Comparison of ENCODE assay signal across 9 mouse cellular contexts in the genomic region with DNA sequence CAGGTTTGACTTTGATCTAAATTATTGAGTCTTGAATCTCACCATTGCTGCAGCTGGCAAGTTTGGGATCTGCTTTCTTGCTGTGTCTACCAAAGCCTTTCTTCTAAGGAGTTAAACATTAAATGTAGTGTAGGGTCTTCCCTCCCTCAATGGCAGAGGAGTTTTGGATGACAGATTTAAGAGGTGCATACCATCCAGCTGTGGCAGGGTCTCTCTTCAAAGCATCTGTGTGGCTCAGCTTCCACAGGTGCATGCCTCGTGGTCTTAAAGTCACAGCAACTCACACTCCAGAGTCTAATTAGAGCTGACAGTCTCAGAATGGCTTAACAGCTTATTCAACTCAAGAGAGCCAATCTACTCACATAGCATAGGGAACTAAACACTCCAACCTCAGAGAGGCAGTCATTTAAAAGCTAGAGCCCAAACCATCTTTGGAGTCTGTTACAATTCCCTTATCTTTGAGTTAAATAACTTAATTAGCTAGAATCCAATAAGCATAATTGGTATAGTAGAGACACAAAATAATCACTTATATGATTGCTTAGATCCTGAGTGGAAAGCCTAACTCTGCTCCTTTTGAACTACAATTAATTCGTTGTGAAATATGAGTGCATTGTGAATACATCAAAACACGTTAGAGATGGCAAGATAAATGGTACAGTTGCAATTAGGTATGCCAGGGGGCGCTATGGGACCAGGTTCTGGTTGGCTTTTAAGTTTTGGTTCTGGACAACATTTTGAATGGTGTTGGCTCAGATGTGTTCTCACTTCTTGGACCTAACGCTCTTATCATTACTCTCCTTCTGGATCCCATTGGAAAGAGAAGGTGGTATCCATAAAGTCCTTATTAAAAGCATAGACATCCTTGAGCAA. TPM values are rescaled to one million over a fixed set of nuclear protein-coding genes. Genes with fewer than 3 reads are reported as not detected.
DNase-seq lines count a peak whose midpoint lies in the region; ATAC-seq and TF ChIP-seq lines count a peak whose summit lies in the region.
"Had no signal": no experiment of that assay in that cellular context is flagged by ENCODE, and none has a peak within 500 bp of the region (broad histone marks: within the 10 kb centered on the region; RNA-seq: fewer than 3 reads in every experiment).

No protein-coding gene starts in this region.

- DNase-seq in intestine, embryonic 14.5 days (ENCODE audit: low spot score): peak; percentile 52
- peak; percentile 44 for DNase-seq in c-Kit-negative CD71-positive TER-119-positive erythroid progenitor cells, embryonic 14.5 days (ENCODE audit: low read depth, low spot score)
- peak; percentile 7 to 37 for DNase-seq in heart, adult 9 months (ENCODE audit: low spot score in 2 of 2)
- DNase-seq in lung, adult 18-20 months: peak; percentile 52 to 71
- peak; percentile 90 for DNase-seq in splenic B cell, adult 2 months (ENCODE audit: low read depth, low spot score)

- no peaks in the 10 kb centered on the region for H3K4me1 ChIP-seq in intestine, embryonic 14.5 days (replicated peaks; ENCODE audit: control insufficient read depth, insufficient read depth, low read length)
- H3K4me1 ChIP-seq in intestine, embryonic 15.5 days (replicated peaks): no peaks in the 10 kb centered on the region
- H3K4me1 ChIP-seq in ES-Bruce4 (ENCODE audit: control insufficient read depth, insufficient read depth, low read length): no peaks in the 10 kb centered on the region
- H3K4me1 ChIP-seq in midbrain, embryonic 15.5 days: peaks cover under 1% of the 10 kb centered on the region
- H3K4me1 ChIP-seq: stomach, embryonic 15.5 days had no signal

- WGBS in intestine, embryonic 14.5 days: 38% methylated on average over 5 of the region's 5 CpGs
- WGBS in intestine, embryonic 15.5 days: 42% methylated on average over 5 of the region's 5 CpGs
- WGBS in midbrain, embryonic 15.5 days: 36% methylated on average over 5 of the region's 5 CpGs

- no peak for TF ChIP-seq EP300 in ES-Bruce4 (IDR thresholded peaks at IDR 0.05; ENCODE audit: insufficient read depth, low read depth, low read length)

- H3K36me3 ChIP-seq in intestine, embryonic 14.5 days (ENCODE audit: control insufficient read depth, insufficient read depth, low read length): no peaks in the 10 kb centered on the region
- H3K36me3 ChIP-seq in intestine, embryonic 15.5 days: no peaks in the 10 kb centered on the region
- no peaks in the 10 kb centered on the region for H3K36me3 ChIP-seq in ES-Bruce4 (ENCODE audit: control insufficient read depth, insufficient read depth, low read length, poor library complexity, severe bottlenecking)
- H3K36me3 ChIP-seq in splenic B cell, adult 2 months (ENCODE audit: control insufficient read depth, insufficient read depth, low read length, poor library complexity, severe bottlenecking): no peaks in the 10 kb centered on the region
- H3K36me3 ChIP-seq in midbrain, embryonic 15.5 days (replicated peaks): no peaks in the 10 kb centered on the region
- H3K36me3 ChIP-seq: stomach, embryonic 15.5 days had no signal

- no peak overlapping the region for H3K4me3 ChIP-seq in intestine, embryonic 14.5 days (ENCODE audit: low read depth, low read length)
- no peak overlapping the region for H3K4me3 ChIP-seq in intestine, embryonic 15.5 days (replicated peaks)
- no peak overlapping the region for H3K4me3 ChIP-seq in ES-Bruce4 (ENCODE audit: low read depth, low read length)
- no peak overlapping the region for H3K4me3 ChIP-seq in midbrain, embryonic 15.5 days
- H3K4me3 ChIP-seq: stomach, embryonic 15.5 days had no signal

- no peak overlapping the region for H3K9ac ChIP-seq in intestine, embryonic 14.5 days (ENCODE audit: low read length)
- no peak overlapping the region for H3K9ac ChIP-seq in intestine, embryonic 15.5 days
- no peak overlapping the region for H3K9ac ChIP-seq in ES-Bruce4 (ENCODE audit: low read depth, poor library complexity, severe bottlenecking)
- no peak overlapping the region for H3K9ac ChIP-seq in midbrain, embryonic 15.5 days
- H3K9ac ChIP-seq: stomach, embryonic 15.5 days had no signal

- H3K27ac ChIP-seq in intestine, embryonic 14.5 days (ENCODE audit: low read depth): no peak overlapping the region
- no peak overlapping the region for H3K27ac ChIP-seq in intestine, embryonic 15.5 days
- H3K27ac ChIP-seq in ES-Bruce4 (ENCODE audit: insufficient read depth, low read length): no peak overlapping the region
- H3K27ac ChIP-seq in midbrain, embryonic 15.5 days: no peak overlapping the region
- H3K27ac ChIP-seq: stomach, embryonic 15.5 days had no signal

- TF ChIP-seq CTCF in ES-Bruce4 (IDR thresholded peaks at IDR 0.05; ENCODE audit: low read depth, low read length): peak; percentile 1

- no peaks in the 10 kb centered on the region for H3K9me3 ChIP-seq in intestine, embryonic 14.5 days (ENCODE audit: control insufficient read depth, low read length)
- no peaks in the 10 kb centered on the region for H3K9me3 ChIP-seq in intestine, embryonic 15.5 days
- H3K9me3 ChIP-seq in ES-Bruce4 (replicated peaks; ENCODE audit: control insufficient read depth, insufficient read depth, low read length, poor library complexity, severe bottlenecking): no peaks in the 10 kb centered on the region
- H3K9me3 ChIP-seq in midbrain, embryonic 15.5 days: no peaks in the 10 kb centered on the region
- H3K9me3 ChIP-seq: stomach, embryonic 15.5 days had no signal

- H3K4me2 ChIP-seq in intestine, embryonic 14.5 days (ENCODE audit: low read length): no peak overlapping the region
- H3K4me2 ChIP-seq in intestine, embryonic 15.5 days (replicated peaks): no peak overlapping the region
- no peak overlapping the region for H3K4me2 ChIP-seq in midbrain, embryonic 15.5 days
- H3K4me2 ChIP-seq: stomach, embryonic 15.5 days had no signal

- no peaks in the 10 kb centered on the region for H3K27me3 ChIP-seq in intestine, embryonic 14.5 days (replicated peaks; ENCODE audit: control insufficient read depth, insufficient read depth, low read length)
- no peaks in the 10 kb centered on the region for H3K27me3 ChIP-seq in intestine, embryonic 15.5 days (replicated peaks)
- no peaks in the 10 kb centered on the region; the same call in 1 of the 2 replicates for H3K27me3 ChIP-seq in ES-Bruce4 (ENCODE audit: control insufficient read depth, insufficient read depth, low read length, poor library complexity, severe bottlenecking)
- H3K27me3 ChIP-seq in splenic B cell, adult 2 months (ENCODE audit: control insufficient read depth, insufficient read depth, low read length, poor library complexity, severe bottlenecking): no peaks in the 10 kb centered on the region
- no peaks in the 10 kb centered on the region for H3K27me3 ChIP-seq in midbrain, embryonic 15.5 days (replicated peaks)
- H3K27me3 ChIP-seq: stomach, embryonic 15.5 days had no signal

- no peak for ATAC-seq in intestine, embryonic 14.5 days (replicated peaks; ENCODE audit: low FRiP score, low TSS enrichment, low read depth)
- ATAC-seq in intestine, embryonic 15.5 days: no peak
- no peak for ATAC-seq in midbrain, embryonic 15.5 days (replicated peaks)

- TF ChIP-seq POLR2A in ES-Bruce4 (IDR thresholded peaks at IDR 0.05; ENCODE audit: insufficient read depth, low read length): no peak

RNA-seq across cellular contexts. Expression of gene Cul1, which starts 57.5 kb away (rescaled TPM):
- 124 and 140 TPM in 2 replicates for polyA plus RNA-seq in intestine, embryonic 14.5 days (2014; fragmentation: Nextera tagmentation; extraction: Ambion mirVana)
- 103 and 116 TPM in 2 replicates for polyA plus RNA-seq in intestine, embryonic 15.5 days (2015; fragmentation: Nextera tagmentation; extraction: Ambion mirVana)
- 142 and 160 TPM in 2 replicates for polyA plus RNA-seq in ES-Bruce4 (2011; ENCODE audit: insufficient read depth, insufficient read length, low read depth, missing spikeins)
- polyA plus RNA-seq in midbrain, embryonic 15.5 days (2015; fragmentation: Nextera tagmentation; extraction: Ambion mirVana): 122 and 126 TPM in 2 replicates

Comparison
In these comparisons a context has a peak if more than half of its experiments do, and no peak if none do; other contexts are left out.
1. DNase-seq: peak in every context shown above with its lines; median percentile 90 in splenic B cell, adult 2 months; 62 in lung, adult 18-20 months; 52 in intestine, embryonic 14.5 days; 44 in c-Kit-negative CD71-positive TER-119-positive erythroid progenitor cells, embryonic 14.5 days; 22 in heart, adult 9 months.